Mouse (Mus musculus): ENCODE measurements around the gene Aurkb. TPM values are rescaled to one million over a fixed set of nuclear protein-coding genes. Genes with fewer than 3 reads are reported as not detected.
A peak's percentile ranks its signal among the peaks of the same experiment; 100 is the strongest.

Aurkb gene
- total and polyA plus RNA-seq, 3 experiments: 120 to 170 (median 159) TPM

GRCm38 (mm10) chr11:69098762-69099091 is 53.3 kb downstream of the Aurkb start (continued):
- peak; percentile 87 for TF ChIP-seq BHLHE40 (IDR thresholded peaks at IDR 0.05; ENCODE audit: borderline replicate concordance, low read depth, low read length)
- TF ChIP-seq ZMIZ1 (IDR thresholded peaks at IDR 0.05; ENCODE audit: low read depth, low read length): no peak
- TF ChIP-seq HCFC1 (IDR thresholded peaks at IDR 0.05; ENCODE audit: low read depth, low read length): peak; percentile 46
- no peak for TF ChIP-seq USF2 (IDR thresholded peaks at IDR 0.05; ENCODE audit: borderline replicate concordance in 1 of 2, insufficient read depth in 1 of 2, low read depth in 1 of 2, low read length in 2 of 2)

- peaks cover 17% of the 10 kb centered on the region for H3K79me2 ChIP-seq (ENCODE audit: control insufficient read depth, insufficient read depth, low read length, poor library complexity)
- peaks cover 17 to 21% of the 10 kb centered on the region in 2 experiments for H3K4me1 ChIP-seq (ENCODE audit: control insufficient read depth in 1 of 2, insufficient read depth in 2 of 2, low read length in 2 of 2)
- peak overlapping the region; percentile 68 for H3K9ac ChIP-seq (ENCODE audit: control insufficient read depth, low read depth, low read length, poor library complexity, severe bottlenecking)
- H3K9me3 ChIP-seq (replicated peaks; ENCODE audit: insufficient read depth, low read length): no peaks in the 10 kb centered on the region
- H3K4me3 ChIP-seq (ENCODE audit: control insufficient read depth in 1 of 2, insufficient read depth in 1 of 2, low read depth in 2 of 2, low read length in 2 of 2): peak overlapping the region; percentile 63 to 86
- no peaks in the 10 kb centered on the region for H3K27me3 ChIP-seq (ENCODE audit: control insufficient read depth in 1 of 2, insufficient read depth in 2 of 2, low read length in 2 of 2)
- TF ChIP-seq TCF12 (IDR thresholded peaks at IDR 0.05; ENCODE audit: low read depth, low read length): no peak
- peak; percentile 24; the same call in 1 of the 2 replicates for TF ChIP-seq RCOR1 (IDR thresholded peaks at IDR 0.05; ENCODE audit: low read depth, low read length)
- 0 out of 2 replicates have a peak, but pooled peaks have one; percentile 31 for TF ChIP-seq MYC (IDR thresholded peaks at IDR 0.05; ENCODE audit: low read depth, low read length)
- TF ChIP-seq EP300 (IDR thresholded peaks at IDR 0.05; ENCODE audit: low read depth in 1 of 2, low read length in 2 of 2): 0 out of 4 replicates have a peak, but pooled peaks have one; percentile 11 to 16
- peak; percentile 88; the same call in 1 of the 2 replicates for TF ChIP-seq CHD1 (IDR thresholded peaks at IDR 0.05; ENCODE audit: low read depth, low read length)
- TF ChIP-seq MAX (IDR thresholded peaks at IDR 0.05; ENCODE audit: low read length): peak; percentile 44; the same call in 1 of the 2 replicates
- 0 out of 2 replicates have a peak, but pooled peaks have one; percentile 13 for TF ChIP-seq MAZ (IDR thresholded peaks at IDR 0.05; ENCODE audit: low read depth, low read length)
- 0 out of 2 replicates have a peak, but pooled peaks have one; percentile 10 for TF ChIP-seq USF1 (IDR thresholded peaks at IDR 0.05; ENCODE audit: low read depth, low read length)
- TF ChIP-seq ETS1 (IDR thresholded peaks at IDR 0.05; ENCODE audit: low read depth, low read length): peak; percentile 28; the same call in 1 of the 2 replicates
- TF ChIP-seq NELFE (IDR thresholded peaks at IDR 0.05; ENCODE audit: low read depth, low read length): no peak
- TF ChIP-seq GABPA (IDR thresholded peaks at IDR 0.05; ENCODE audit: low read depth, low read length): no peak
- TF ChIP-seq JUND (IDR thresholded peaks at IDR 0.05; ENCODE audit: low read depth, low read length): no peak
- H3K27ac ChIP-seq (ENCODE audit: control insufficient read depth, low read depth, low read length): peak overlapping the region; percentile 70
- peaks cover 0 to 12% of the 10 kb centered on the region in 2 experiments; a peak in 2 of 4 replicates for H3K36me3 ChIP-seq (ENCODE audit: control insufficient read depth in 1 of 2, insufficient read depth in 2 of 2, low read length in 2 of 2)
- no peak for DNase-seq (ENCODE audit: low read depth, low spot score)
Measured at GRCm38 (mm10) chr11:69099177-69099914, 53.9 kb downstream of the Aurkb start.

All from MEL (cell line).